Mouse (Mus musculus) C2C12 (cell line): Measurements from ENCODE around the gene Mrc2.

Experiments
- CEBPB ChIP-seq: IDR thresholded peaks from one replicate; pipeline ENCODE4 v1.6.1; 2011; ENCODE audit warnings: low read depth, mild to moderate bottlenecking, control low read depth, moderate library complexity
- CTCF ChIP-seq: IDR thresholded peaks from one replicate; pipeline ENCODE4 v1.5.1; 2011; ENCODE audit not compliant: control insufficient read depth, insufficient read depth, insufficient read length
- MAX ChIP-seq: IDR thresholded peaks from one replicate; pipeline ENCODE4 v1.6.1; 2011; ENCODE audit warnings: mild to moderate bottlenecking, control low read depth
- MYOD1 ChIP-seq: IDR thresholded peaks from one replicate; pipeline ENCODE4 v1.6.1; 2011; ENCODE audit warnings: low read depth; ENCODE audit not compliant: control insufficient read depth, insufficient read length
- MYOG ChIP-seq: IDR thresholded peaks from one replicate; pipeline ENCODE4 v1.6.1; 2011; ENCODE audit not compliant: control insufficient read depth, insufficient read length; ENCODE audit errors: extremely low read depth
- USF1 ChIP-seq: IDR thresholded peaks from one replicate; pipeline ENCODE4 v1.6.1; 2011; ENCODE audit warnings: low read depth, mild to moderate bottlenecking, control low read depth, moderate library complexity

GRCm38 (mm10) chr11:105291681-105292123, 741 bp upstream of the Mrc2 start:
- TF ChIP-seq CEBPB (peak; percentile 36), CTCF (no peak), MAX (no peak), MYOG (no peak), USF1 (no peak), MYOD1 (no peak)
